Mouse (Mus musculus) heart, adult 18-20 months (tissue): ENCODE measurements around the gene Creb1. TPM values are rescaled to one million over a fixed set of nuclear protein-coding genes. Genes with fewer than 3 reads are reported as not detected.
"Not testable (repeated sequence)": the region's sequence is repeated elsewhere in the genome, so short reads cannot be mapped to it uniquely, and the experiment has no call there.

ENCODE experiments used
- DNase-seq, 2 experiments: peaks; one replicate each; pipeline ENCODE4 v3.0.0; 2021 to 2022; ENCODE audit warnings: mixed read lengths in 1 of 2
- total RNA-seq, 2 experiments: library from RNA; stranded (reverse); gene quantifications; 2 replicates each; pipeline ENCODE4 v1.2.3; 2021

Creb1 gene
- total RNA-seq, 2 experiments from 2014 or later = 24.2 to 27.4 TPM

DNA sequence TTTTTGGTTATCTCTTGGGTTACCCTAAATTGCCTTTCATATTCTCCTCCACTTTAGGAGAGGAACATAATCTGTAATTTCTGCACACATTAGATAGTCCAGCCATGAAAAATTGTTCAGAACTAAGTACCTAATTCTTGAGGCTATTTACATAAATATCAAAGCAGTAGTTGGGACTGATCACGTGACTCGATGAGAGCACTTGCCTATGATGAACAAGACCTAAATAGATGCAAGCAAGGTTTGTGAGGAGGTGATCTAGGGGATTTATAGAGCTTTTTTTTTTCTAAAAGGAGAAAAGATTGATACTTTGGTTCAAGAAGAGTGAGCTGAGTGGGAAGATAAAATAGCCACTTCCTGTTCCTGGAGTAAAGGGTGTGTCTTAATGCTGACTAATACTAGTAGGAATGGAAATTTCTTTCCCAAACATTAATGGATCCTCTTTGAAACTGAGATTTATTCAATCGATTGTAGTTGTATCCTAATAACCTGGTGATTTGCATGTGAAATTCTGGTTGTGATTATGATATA, 6.5 kb downstream of the Creb1 start:
- DNase-seq = no peak

GRCm38 (mm10) chr1:64543750-64544149, 11.3 kb downstream of the Creb1 start:
- DNase-seq = no peak

GRCm38 (mm10) chr1:64546070-64546469, 13.6 kb downstream of the Creb1 start:
- DNase-seq = no peak

GRCm38 (mm10) chr1:64549380-64549779, 16.9 kb downstream of the Creb1 start:
- DNase-seq = no peak

DNA sequence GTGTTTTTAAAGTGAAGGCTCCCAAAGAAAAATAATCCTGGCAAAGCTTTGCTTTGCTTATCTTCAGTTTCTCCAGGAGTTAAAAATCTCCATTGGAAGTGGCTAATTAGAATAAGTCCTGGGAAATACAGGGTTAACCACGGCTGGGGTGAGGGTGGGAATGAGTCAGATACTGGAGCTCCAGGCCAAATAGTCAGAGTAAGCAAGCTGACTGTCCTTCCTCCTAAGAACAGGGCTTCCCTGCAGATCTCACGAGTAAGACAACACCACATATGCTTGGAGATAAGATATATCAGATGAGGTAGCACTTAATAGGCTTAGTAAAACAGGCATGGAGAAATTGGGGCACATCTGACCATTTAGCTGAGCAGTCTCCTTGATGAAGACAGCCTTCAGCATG, 19.5 kb downstream of the Creb1 start:
- no peak for DNase-seq

DNA sequence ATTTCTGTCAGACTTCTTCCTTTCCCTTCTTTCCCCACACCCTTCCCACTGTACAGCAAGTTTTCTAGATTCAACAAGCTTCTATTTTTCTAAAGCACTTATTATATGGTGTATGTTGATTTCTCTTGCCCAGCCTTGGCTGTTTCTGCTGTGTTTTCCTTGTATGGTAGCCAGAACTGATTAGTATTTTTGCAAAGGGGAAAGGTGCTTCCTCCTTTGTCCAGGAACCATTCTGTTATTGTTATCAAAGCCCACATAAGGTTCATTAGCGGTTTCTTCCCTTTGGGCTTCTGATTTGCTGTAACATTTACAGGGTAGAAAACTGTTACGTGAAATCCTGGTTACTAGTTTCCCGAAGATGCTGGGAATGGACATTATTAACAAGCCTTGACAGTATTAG, 27.7 kb downstream of the Creb1 start:
- no peak for DNase-seq

GRCm38 (mm10) chr1:64568206-64568605, 35.8 kb downstream of the Creb1 start:
- no peak for DNase-seq

DNA sequence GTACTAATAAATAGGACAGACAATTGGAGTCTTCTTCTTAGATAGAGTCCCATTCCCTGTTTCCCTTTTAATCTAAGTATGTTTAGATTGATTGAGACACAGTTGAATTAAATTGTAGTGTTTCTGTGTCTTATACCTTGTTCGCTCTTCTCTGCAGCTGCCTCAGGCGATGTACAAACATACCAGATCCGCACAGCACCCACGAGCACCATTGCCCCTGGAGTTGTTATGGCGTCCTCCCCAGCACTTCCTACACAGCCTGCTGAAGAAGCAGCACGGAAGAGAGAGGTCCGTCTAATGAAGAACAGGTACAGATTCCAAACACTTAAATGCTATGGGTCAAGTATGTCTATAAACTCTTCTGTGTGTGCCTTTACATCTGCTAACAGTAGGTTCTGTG, 43.6 kb downstream of the Creb1 start:
- no peak for DNase-seq

GRCm38 (mm10) chr1:64576732-64577131, 44.3 kb downstream of the Creb1 start:
- no peak for DNase-seq

DNA sequence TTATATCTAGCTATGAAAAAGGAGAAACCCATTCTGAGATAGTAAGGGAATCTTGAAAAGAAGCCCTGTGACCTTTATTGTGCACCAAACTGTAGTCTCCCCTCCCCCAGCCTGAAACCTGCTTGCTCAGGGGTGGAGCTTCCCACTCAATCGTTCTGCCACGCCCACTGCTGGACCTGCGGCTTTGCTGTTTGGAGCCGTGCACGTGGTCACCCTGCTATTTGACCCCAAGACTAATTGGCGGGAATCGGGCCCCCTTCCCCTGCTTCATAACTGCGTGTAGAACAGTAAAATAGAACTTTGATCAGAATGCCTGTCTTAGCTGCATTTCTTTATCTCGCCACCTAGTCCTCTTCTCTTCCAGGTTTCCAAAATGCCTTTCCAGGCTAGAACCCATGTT, 45.5 kb downstream of the Creb1 start:
- DNase-seq = not testable (repeated sequence)

DNA sequence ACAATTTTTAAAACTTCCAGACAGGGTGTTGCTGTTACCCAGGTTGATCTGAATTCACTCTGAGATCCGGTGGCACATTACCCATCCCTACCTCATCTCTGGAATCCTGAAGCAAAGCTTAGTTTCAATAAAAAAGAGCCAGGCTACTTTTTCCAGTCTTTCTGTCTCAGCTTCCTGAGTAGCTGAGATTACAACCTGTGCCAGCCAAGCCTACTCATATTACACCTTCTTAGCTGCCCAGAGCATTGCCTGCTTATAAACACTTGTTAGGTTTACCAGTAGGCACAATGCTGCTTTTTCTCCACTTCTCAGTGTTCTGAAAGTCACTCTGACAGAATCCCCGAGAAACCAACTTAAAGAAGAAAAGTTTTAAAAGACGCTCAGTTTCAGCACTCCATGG, 46.4 kb downstream of the Creb1 start:
- DNase-seq = no peak

DNA sequence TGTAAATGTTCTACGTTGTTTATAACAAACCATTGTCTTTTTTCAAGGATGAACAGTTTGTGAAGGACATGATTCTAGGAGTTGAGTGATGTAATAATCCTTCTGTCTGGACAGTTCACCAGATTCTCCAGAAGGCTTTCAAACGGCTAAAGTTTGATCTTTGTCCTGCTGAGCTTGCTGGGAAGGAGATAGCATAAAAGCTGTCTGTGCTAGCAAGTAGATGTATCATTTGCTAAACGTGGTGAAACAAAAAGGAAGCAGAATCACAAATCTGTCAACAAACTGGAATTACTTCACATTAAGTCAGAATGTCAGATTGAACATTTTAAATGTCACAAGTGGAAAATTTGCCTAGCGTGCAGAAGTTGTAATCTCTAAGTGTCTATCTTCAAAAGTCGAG, 66.5 kb downstream of the Creb1 start:
- no peak for DNase-seq

- no peak for DNase-seq
Observed at GRCm38 (mm10) chr1:64600413-64601077, 68.1 kb downstream of the Creb1 start.

DNA sequence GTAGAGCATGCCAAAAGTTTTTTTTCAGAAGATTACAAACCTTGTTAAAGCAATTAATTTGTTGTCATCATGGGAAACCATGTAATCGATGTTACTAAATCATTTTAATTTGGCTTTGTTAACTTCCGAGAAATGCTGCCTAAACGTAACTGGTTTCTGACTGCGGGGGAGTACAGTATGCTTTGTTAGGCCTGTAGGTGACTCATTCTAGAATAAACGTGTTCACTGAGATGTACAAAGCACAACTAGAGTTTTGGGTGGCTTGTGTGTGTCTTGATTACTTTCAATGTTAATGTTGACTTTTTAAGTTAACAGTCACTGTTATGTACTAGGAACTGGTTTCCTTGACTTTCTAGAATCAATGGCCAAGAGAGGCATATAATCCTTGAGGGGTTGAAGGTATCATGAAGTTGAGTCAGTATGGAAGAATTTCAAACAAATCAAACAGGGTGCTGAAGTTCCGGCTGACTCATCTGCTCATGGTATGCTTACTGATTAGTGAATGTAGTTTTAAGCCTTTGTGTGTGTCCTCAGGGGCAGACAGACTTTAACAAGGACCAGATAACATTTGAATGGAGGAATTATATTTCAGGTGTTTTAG, 68.9 kb downstream of the Creb1 start:
- no peak for DNase-seq

DNA sequence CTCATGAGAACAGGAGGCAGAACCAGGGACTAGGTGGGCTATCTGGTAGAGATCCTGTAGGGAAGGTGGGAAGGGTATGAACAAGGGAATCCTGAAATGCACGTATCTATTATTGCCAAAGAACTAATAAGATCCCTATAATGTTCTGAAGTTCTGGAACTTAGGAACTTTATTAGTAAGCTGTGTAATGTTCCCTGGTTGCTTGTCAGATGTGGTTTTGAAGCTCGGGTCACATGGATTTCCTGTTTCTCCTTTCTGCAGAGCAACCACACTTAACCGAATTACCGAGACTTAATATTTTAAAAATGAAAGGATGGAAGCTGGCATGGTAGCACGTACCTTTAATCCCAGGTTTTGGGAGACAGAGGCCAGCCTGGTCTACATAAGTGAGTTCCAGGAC, 70.9 kb downstream of the Creb1 start:
- DNase-seq = no peak

GRCm38 (mm10) chr1:64609145-64609544, 76.7 kb downstream of the Creb1 start:
- no peak for DNase-seq

DNA sequence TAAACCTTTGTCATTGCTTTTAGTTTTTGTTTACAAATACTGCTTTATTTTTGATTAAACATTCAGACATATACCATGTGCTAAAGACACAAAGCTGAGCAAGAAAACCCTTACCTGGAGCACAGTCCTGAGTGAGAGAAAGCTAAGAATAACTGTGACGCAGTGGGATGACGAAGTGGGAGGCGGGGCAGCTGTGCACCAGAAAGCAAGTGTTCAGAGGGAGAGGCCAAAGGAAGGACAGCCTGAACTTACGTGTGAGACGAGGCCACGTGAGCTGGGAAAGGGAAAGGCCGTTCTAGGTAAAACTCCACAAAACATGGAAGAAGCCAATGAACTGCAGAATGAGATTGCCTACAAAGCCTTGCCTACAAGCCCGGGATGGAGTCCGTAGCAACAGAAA, 77.5 kb downstream of the Creb1 start:
- no peak for DNase-seq

GRCm38 (mm10) chr1:64614311-64614710, 81.9 kb downstream of the Creb1 start:
- DNase-seq = no peak

GRCm38 (mm10) chr1:64614801-64615345, 82.4 kb downstream of the Creb1 start:
- no peak for DNase-seq

- peak in 1 of 2 experiments; percentile 23 for DNase-seq
Observed at GRCm38 (mm10) chr1:64615531-64615991, 83.1 kb downstream of the Creb1 start.

DNA sequence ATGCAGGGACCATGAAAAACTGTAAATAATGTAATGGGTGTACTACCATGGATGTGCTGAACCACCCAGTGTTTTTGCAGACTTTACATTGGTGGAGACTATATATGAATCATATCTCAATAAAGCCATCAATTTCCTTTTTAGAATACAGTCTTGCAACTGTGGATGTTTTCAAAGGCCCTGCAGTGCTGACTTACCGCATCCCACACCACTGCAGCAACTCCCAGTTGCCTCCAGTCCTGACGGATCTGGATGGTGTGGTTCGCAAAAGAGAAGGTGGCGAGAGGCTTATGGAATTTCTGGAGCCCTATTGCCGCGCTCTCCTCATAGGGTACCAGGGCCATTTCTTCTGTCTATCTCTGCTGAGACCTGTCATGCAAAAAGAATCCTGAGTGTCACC, 83.6 kb downstream of the Creb1 start:
- DNase-seq = no peak

DNA sequence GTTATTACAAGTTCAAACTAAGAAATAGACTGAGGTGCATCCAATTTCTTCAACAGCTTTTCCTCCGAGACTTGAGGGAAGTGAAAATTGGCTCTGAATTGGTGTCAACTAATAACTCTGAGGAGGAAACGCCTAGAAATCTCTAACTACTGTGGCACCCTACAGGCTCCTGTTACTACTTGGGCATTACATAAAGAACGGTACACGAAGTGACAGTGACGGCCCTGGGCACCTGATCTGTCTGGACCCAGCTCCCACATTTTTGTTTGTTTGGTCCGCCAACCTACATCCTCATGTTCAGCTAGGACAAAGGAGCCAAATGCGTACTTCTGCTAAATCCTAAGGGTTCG, 84.1 kb downstream of the Creb1 start:
- DNase-seq = no peak

GRCm38 (mm10) chr1:64616881-64617714, 84.7 kb downstream of the Creb1 start, which contains the start of gene Mettl21a:
Gene Mettl21a, minus strand, starts transcription at chr1:64617242.
- peak; percentile 94 to 96 for DNase-seq
